Mouse (Mus musculus) B cell, adult 67 days (primary cell): ENCODE data around the gene Zxdb. TPM values are rescaled to one million over a fixed set of nuclear protein-coding genes. Genes with fewer than 3 reads are reported as not detected.

Experiments used
- total RNA-seq, 2 experiments: library from RNA; stranded (reverse); gene quantifications; 4 replicates each; pipeline ENCODE4 v1.2.4; 2023

The Zxdb gene
- 10 to 100 TPM; 19.2 to 19.7 TPM for total RNA-seq

DNA sequence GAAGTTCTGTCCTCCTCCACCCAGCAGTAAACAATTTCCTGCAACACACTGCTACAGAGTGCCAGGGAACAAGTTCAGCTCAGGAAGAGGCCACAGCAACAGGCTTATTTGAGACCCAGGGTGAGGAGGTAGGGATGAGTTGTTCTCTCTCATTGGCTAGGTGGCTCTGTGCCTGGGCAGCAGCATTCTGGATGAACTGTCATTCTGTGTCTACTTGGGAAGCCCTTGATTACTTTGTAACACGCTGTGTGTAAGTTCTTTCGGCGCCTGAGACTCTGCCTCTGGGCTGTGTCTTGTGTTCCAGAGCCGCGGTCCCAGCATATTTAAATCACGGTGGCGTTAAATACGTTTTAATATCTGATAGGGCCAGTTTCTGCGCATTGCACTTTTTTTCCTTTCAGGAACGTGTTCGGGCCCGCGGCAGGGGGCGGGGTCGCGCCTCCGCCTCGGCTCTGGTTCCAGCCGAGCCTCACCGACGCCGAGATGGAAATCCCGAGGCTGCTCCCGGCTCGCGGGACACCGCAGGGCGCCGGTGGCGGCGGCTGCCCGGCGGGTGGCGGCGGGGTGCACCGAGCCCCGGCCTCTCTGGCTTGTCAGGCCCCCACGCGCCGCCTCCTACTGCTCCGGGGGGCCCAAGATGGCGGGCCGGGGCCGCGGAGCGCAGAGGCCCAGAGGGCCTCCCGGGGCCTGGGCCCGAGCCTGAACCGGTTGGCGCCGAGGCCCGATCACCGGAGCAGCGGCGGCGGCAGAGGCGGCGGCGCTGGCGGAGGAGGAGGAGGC is at the start of gene Zxdb:
Zxdb (plus strand) TSS at position 378 of the 780 bp plus-strand sequence.

Other genes with a start within 250 kb of the Zxdb start
- 1 to 10 TPM; 3.1 to 4.4 TPM for gene Maged1, start 182.4 kb upstream of the Zxdb start, total RNA-seq
- not detected for gene Gspt2, start 88.5 kb upstream of the Zxdb start, total RNA-seq